Mouse (Mus musculus): ENCODE data around the gene Rhox2f.
"Not testable (repeated sequence)": the region's sequence is repeated elsewhere in the genome, so short reads cannot be mapped to it uniquely, and the experiment has no call there.

Gene Rhox2f

GRCm38 (mm10) chrX:37571105-37571504 is at the start of gene Rhox2f:
Rhox2f (plus strand) TSS chrX:37571405.
- not testable (repeated sequence) for DNase-seq (ENCODE audit: low spot score)

DNA sequence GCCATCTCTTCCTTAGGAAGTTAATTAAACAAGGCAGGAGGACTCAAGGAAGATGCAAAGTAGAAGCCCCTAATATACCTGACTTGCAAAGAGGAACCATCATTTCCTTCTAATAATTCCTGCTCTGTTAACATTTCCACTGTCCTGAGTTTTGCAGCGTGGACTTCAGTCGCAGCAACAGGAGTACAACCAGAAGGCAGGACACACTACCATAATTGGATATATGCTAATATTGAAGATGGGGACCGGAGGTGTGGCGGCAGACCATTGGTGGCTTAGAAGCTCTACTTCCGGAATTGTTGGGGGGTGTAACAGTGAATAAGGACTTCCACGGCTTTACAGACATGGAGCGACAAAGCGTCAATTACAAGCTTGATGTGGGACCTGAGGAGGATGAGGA is 41.1 kb upstream of the Rhox2f start, which contains the start of gene Rhox2e:
TSS of gene Rhox2e (plus strand) at position 301 of the 400 bp plus-strand sequence.
- DNase-seq (ENCODE audit: low spot score): not testable (repeated sequence)

DNA sequence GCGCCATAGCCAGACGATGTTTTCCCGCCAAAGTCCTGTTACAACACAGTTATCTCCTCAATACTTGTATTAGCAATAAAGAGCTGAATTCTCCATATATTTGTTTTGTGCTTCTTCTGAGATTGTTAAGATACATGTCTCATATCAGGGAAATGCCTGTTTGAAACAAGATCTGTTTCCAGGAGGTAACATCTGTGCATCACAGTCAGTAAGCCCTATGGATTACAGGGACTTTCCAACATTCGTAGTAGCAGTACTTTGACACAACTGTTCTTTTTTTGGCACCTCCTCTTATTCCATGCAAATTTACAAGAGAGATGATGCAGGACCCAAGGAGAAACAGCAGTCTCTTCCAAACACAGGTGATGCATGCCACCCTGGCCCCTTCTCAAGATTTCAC is 29.5 kb upstream of the Rhox2f start, which contains the start of gene Rhox3e:
TSS of gene Rhox3e (plus strand) at position 301 of the 400 bp plus-strand sequence.
- DNase-seq (ENCODE audit: low spot score): not testable (repeated sequence)

DNA sequence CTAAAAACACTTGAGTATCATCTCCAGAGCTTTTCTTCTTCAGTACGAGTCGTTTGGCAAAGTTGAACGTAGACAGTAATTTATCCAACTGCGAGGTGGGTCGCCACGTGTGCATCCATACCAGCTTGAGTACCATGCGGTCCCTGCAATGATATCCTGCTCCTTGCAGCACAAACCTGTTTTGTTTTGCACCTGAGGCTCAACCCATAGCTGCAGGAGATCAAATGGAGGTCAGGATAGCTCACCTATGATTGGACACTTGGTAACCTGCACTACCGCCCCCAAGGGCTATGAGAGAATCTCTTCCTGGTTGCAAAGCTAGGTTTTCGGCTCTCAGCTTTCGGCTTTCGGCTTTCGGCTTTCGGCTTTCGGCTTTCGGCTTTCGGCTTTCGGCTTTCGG is 14.1 kb upstream of the Rhox2f start, which contains the start of gene Rhox4e:
TSS of gene Rhox4e (plus strand) at position 301 of the 400 bp plus-strand sequence.
- not testable (repeated sequence) for DNase-seq (ENCODE audit: low spot score)

GRCm38 (mm10) chrX:37572638-37573037 is 1.4 kb downstream of the Rhox2f start:
- DNase-seq (ENCODE audit: low spot score): not testable (repeated sequence)

GRCm38 (mm10) chrX:37580692-37581091 is 9.5 kb downstream of the Rhox2f start, which contains the start of gene Rhox3f:
Rhox3f (plus strand) TSS chrX:37580992.
- DNase-seq (ENCODE audit: low spot score): not testable (repeated sequence)

DNA sequence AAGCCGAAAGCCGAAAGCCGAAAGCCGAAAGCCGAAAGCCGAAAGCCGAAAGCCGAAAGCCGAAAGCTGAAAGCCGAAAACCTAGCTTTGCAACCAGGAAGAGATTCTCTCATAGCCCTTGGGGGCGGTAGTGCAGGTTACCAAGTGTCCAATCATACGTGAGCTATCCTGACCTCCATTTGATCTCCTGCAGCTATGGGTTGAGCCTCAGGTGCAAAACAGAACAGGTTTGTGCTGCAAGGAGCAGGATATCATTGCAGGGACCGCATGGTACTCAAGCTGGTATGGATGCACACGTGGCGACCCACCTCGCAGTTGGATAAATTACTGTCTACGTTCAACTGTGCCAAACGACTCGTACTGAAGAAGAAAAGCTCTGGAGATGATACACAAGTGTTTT is 36.4 kb downstream of the Rhox2f start, which contains the start of gene Rhox4f:
TSS of gene Rhox4f (minus strand) at position 101 of the 400 bp plus-strand sequence.
- not testable (repeated sequence) for DNase-seq (ENCODE audit: low spot score)
